Mouse (Mus musculus) kidney, embryonic 16.5 days (tissue): ENCODE results near the gene Tmem120b. TPM values are rescaled to one million over a fixed set of nuclear protein-coding genes. Genes with fewer than 3 reads are reported as not detected.

ENCODE experiments used
- ATAC-seq: fragments of 200-750 bp; cut with Nextera tagmentation; 2 replicates; pipeline ENCODE4 v1.8.0; 2017; ENCODE audit warnings: moderate TSS enrichment; ENCODE audit not compliant: low FRiP score, low TSS enrichment
- H3K27ac ChIP-seq: fragments of 300-500 bp; sonication (generic); 2 replicates; pipeline ENCODE4 v1.5.1; 2014; ENCODE audit warnings: low read length
- H3K27me3 ChIP-seq: fragments of 300-500 bp; sonication (generic); 2 replicates; pipeline ENCODE4 v1.6.1; 2014; ENCODE audit warnings: low read length, control low read depth, mixed read lengths; ENCODE audit not compliant: insufficient read depth
- H3K36me3 ChIP-seq: fragments of 300-500 bp; sonication (generic); 2 replicates; pipeline ENCODE4 v1.6.1; 2014; ENCODE audit warnings: low read length, control low read depth, mixed read lengths; ENCODE audit not compliant: insufficient read depth
- H3K4me1 ChIP-seq: fragments of 300-500 bp; sonication (generic); 2 replicates; pipeline ENCODE4 v1.6.1; 2014; ENCODE audit warnings: low read length, control low read depth, mixed read lengths; ENCODE audit not compliant: insufficient read depth
- H3K4me2 ChIP-seq: fragments of 300-500 bp; sonication (generic); replicated peaks from 2 replicates; pipeline ENCODE4 v1.6.1; 2014; ENCODE audit warnings: low read depth, low read length
- H3K4me3 ChIP-seq: fragments of 300-500 bp; sonication (generic); 2 replicates; pipeline ENCODE4 v1.5.1; 2014; ENCODE audit warnings: mild to moderate bottlenecking, low read length
- H3K9ac ChIP-seq: fragments of 300-500 bp; sonication (generic); replicated peaks from 2 replicates; pipeline ENCODE4 v1.6.1; 2014; ENCODE audit warnings: low read length
- H3K9me3 ChIP-seq: fragments of 300-500 bp; sonication (generic); 2 replicates; pipeline ENCODE4 v1.6.1; 2016; ENCODE audit warnings: low read length, control low read depth
- WGBS: fragments of 180-500 bp; shearing (Covaris S2); extraction: QIAGEN DNeasy Blood & Tissue Kit; methylation state at CpG from one replicate; pipeline ENCODE4 v1.1.7; 2014; 5-methylcytosine and 5-hydroxymethylcytosine counted together
- polyA plus RNA-seq: library from polyadenylated mRNA; unstranded; fragments of >200 nt; fragmentation: Nextera tagmentation; extraction: Ambion mirVana; gene quantifications from 2 replicates; pipeline ENCODE4 v1.2.1, GENCODE M21; 2015

Tmem120b gene
- polyA plus RNA-seq, 1 experiment from 2014 or later = 16.8 TPM

DNA sequence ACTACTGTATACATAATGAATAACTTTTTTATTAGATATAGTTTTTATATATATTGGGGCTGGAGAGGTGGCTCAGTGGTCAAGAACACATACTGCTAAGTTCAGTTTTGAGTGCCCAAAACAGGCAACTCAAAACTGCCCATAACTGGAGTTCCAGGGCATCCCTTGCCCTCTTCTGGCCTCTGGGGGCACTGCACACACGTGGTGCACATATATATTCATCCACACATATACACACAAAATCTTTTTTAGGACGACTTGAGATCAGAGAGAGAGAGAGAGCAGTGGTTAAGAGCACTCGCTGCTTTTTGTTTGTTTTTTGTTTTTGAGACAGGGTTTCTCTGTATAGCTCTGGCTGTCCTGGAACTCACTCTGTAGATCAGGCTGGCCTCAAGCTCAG, 36.9 kb upstream of the Tmem120b start:
- 0 out of 2 replicates have a peak, but pooled peaks cover 5% of the 10 kb centered on the region for H3K9me3 ChIP-seq
- no peak overlapping the region for H3K9ac ChIP-seq
- no peaks in the 10 kb centered on the region for H3K27me3 ChIP-seq
- H3K4me3 ChIP-seq = no peak overlapping the region
- H3K36me3 ChIP-seq = peaks cover 28% of the 10 kb centered on the region
- H3K4me1 ChIP-seq = peaks cover 16% of the 10 kb centered on the region; the same call in 1 of the 2 replicates
- H3K4me2 ChIP-seq = no peak overlapping the region
- ATAC-seq = no peak
- WGBS = 95% methylated on average over 3 of the region's 3 CpGs
- no peak overlapping the region for H3K27ac ChIP-seq

DNA sequence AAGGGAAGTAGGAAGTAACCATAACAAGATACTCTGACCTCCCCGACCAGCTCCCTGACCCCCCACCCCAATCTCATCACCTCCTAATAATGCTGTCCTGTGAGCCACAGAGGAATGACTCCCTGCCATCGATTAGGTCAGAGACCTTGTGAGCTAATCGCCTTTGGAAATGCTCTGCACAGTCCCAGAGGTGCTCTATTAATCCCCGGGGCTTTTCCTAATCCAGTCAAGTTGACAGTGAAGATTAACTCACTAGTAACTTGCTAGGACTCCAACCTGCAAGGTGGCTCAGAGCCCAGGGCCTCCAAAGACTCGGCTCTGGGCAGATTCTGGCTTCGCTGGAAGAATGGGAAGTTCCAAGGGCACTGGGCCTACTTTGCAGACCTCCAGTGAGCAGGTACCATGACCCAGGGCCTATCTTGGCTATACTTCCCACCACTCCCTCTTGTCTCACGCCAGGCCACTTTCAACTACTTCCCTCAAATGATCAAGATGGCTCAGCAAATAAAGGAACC, 34.5 kb upstream of the Tmem120b start:
- Histone ChIP-seq H3K27me3 (no peaks in the 10 kb centered on the region), H3K9me3 (0 out of 2 replicates have a peak, but pooled peaks cover 5% of the 10 kb centered on the region), H3K27ac (no peak overlapping the region), H3K4me2 (no peak overlapping the region), H3K36me3 (peaks cover 28% of the 10 kb centered on the region), H3K9ac (no peak overlapping the region), H3K4me3 (no peak overlapping the region), H3K4me1 (peaks cover 7% of the 10 kb centered on the region; the same call in 1 of the 2 replicates)
- ATAC-seq = no peak
- 70% methylated on average over 7 of the region's 7 CpGs for WGBS

GRCm38 (mm10) chr5:123035089-123035488, 33.1 kb upstream of the Tmem120b start:
- Histone ChIP-seq H3K27ac (0 out of 2 replicates have a peak overlapping the region, but pooled peaks have one; percentile 38), H3K36me3 (peaks cover 18% of the 10 kb centered on the region), H3K4me2 (no peak overlapping the region), H3K9ac (no peak overlapping the region), H3K4me1 (peaks cover 16% of the 10 kb centered on the region; the same call in 1 of the 2 replicates), H3K27me3 (no peaks in the 10 kb centered on the region), H3K4me3 (no peak overlapping the region), H3K9me3 (0 out of 2 replicates have a peak, but pooled peaks cover 5% of the 10 kb centered on the region)
- 89% methylated on average over 4 of the region's 4 CpGs for whole genome bisulfite sequencing
- no peak for ATAC-seq

- peak; percentile 59 for ATAC-seq
- 21% methylated on average over 6 of the region's 6 CpGs for WGBS
Observed at GRCm38 (mm10) chr5:123035564-123035963, 32.7 kb upstream of the Tmem120b start.

DNA sequence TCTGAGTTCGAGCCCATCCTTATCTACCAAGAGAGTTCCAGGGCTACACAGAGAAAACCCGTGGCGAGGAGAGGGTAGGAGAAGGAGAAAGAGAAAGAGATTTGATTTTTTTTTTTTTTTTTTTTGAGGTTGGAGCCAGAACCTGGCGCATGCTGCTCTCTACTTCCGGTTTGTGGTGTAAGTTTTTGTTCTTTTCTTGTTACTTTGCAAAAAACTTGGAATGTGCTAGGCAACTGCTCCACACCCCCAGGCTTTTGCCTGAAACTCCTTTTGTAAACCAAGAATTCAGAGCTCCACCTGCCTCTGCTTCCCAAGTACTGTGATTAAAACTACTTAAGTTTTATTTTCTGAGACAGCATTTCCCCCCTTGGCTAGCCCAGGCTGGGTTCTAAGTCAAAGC, 30.1 kb upstream of the Tmem120b start:
- WGBS = 83% methylated on average over 5 of the region's 5 CpGs
- H3K4me1 ChIP-seq = peaks cover 16% of the 10 kb centered on the region; the same call in 1 of the 2 replicates
- no peaks in the 10 kb centered on the region for H3K9me3 ChIP-seq
- no peak overlapping the region for H3K27ac ChIP-seq
- H3K36me3 ChIP-seq = no peaks in the 10 kb centered on the region
- no peak overlapping the region for H3K9ac ChIP-seq
- ATAC-seq = no peak
- no peak overlapping the region for H3K4me2 ChIP-seq
- no peak overlapping the region for H3K4me3 ChIP-seq
- no peaks in the 10 kb centered on the region for H3K27me3 ChIP-seq

More at GRCm38 (mm10) chr5:123035564-123035963, 32.7 kb upstream of the Tmem120b start:
- H3K9me3 ChIP-seq = 0 out of 2 replicates have a peak, but pooled peaks cover 5% of the 10 kb centered on the region
- H3K27me3 ChIP-seq = no peaks in the 10 kb centered on the region
- H3K36me3 ChIP-seq = peaks cover 13% of the 10 kb centered on the region
- H3K27ac ChIP-seq = 0 out of 2 replicates have a peak overlapping the region, but pooled peaks have one; percentile 38
- no peak overlapping the region for H3K9ac ChIP-seq
- H3K4me3 ChIP-seq = no peak overlapping the region
- H3K4me1 ChIP-seq = peaks cover 16% of the 10 kb centered on the region; the same call in 1 of the 2 replicates
- H3K4me2 ChIP-seq = no peak overlapping the region

GRCm38 (mm10) chr5:123039120-123039752, 29.0 kb upstream of the Tmem120b start:
- peak overlapping the region; percentile 41 for H3K4me3 ChIP-seq
- peak; percentile 52; the same call in 1 of the 2 replicates for ATAC-seq
- H3K4me2 ChIP-seq = peak overlapping the region; percentile 68
- H3K4me1 ChIP-seq = peaks cover 16% of the 10 kb centered on the region; the same call in 1 of the 2 replicates
- H3K9me3 ChIP-seq = no peaks in the 10 kb centered on the region
- no peak overlapping the region for H3K27ac ChIP-seq
- H3K36me3 ChIP-seq = no peaks in the 10 kb centered on the region
- H3K9ac ChIP-seq = peak overlapping the region; percentile 54
- WGBS = 5% methylated on average over 25 of the region's 25 CpGs
- H3K27me3 ChIP-seq = no peaks in the 10 kb centered on the region

- no peak for ATAC-seq
- 46% methylated on average over 7 of the region's 7 CpGs for WGBS
- Histone ChIP-seq H3K4me2 (no peak overlapping the region; the same call in 1 of the 2 replicates), H3K9ac (no peak overlapping the region; the same call in 1 of the 2 replicates), H3K27ac (peak overlapping the region; percentile 64; the same call in 1 of the 2 replicates), H3K36me3 (no peaks in the 10 kb centered on the region), H3K27me3 (no peaks in the 10 kb centered on the region), H3K9me3 (no peaks in the 10 kb centered on the region), H3K4me1 (peaks cover 12% of the 10 kb centered on the region; the same call in 1 of the 2 replicates), H3K4me3 (no peak overlapping the region)
Observed at GRCm38 (mm10) chr5:123040796-123041195, 27.4 kb upstream of the Tmem120b start.

GRCm38 (mm10) chr5:123043856-123044255, 24.4 kb upstream of the Tmem120b start:
- no peak overlapping the region for H3K4me2 ChIP-seq
- peaks cover 8% of the 10 kb centered on the region; the same call in 1 of the 2 replicates for H3K4me1 ChIP-seq
- H3K9ac ChIP-seq = no peak overlapping the region
- H3K27me3 ChIP-seq = no peaks in the 10 kb centered on the region
- no peaks in the 10 kb centered on the region for H3K9me3 ChIP-seq
- WGBS = 21% methylated on average over 7 of the region's 7 CpGs
- no peak for ATAC-seq
- no peak overlapping the region for H3K4me3 ChIP-seq
- H3K36me3 ChIP-seq = no peaks in the 10 kb centered on the region
- H3K27ac ChIP-seq = no peak overlapping the region

DNA sequence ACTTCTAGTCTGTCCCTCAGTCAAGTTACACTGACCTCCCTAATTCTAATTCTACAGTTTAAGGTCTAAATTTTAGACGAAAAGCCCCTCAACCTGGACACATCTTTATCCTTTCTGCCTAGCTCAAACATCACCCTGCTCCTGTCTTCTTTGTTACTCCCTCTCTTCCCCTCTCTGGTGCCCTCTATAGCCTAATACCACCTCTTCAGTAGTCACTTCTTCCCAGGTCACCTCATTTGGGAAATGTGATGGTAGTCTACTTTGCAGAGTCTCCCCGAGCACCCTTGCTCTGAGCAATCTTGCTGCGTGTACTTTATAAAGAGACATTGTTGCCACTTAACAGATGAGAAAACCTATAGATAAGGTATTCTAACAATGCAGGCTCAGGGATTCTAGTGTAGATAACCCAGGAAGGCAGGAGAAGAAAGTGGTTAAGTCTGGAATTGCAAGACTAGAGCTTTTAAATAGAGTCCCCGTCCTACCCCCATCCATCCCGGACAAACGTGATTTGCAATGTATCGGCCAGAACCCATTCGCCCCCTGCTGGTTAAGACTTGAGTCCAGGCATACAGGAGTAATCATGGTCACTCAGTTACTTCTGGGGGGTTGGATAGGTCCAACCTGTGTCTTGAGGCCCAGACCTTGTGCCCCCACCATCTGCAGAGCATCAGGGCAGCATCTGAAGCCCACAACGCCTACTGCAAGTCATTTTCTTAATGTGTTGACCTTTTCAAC, 22.5 kb upstream of the Tmem120b start:
- Histone ChIP-seq H3K4me3 (no peak overlapping the region), H3K4me2 (no peak overlapping the region), H3K27me3 (no peaks in the 10 kb centered on the region), H3K9ac (no peak overlapping the region), H3K4me1 (peaks cover 7% of the 10 kb centered on the region), H3K27ac (no peak overlapping the region), H3K36me3 (no peaks in the 10 kb centered on the region), H3K9me3 (no peaks in the 10 kb centered on the region)
- peak; percentile 60; the same call in 1 of the 2 replicates for ATAC-seq
- WGBS = 27% methylated on average over 9 of the region's 9 CpGs
